Mouse (Mus musculus) ES-Bruce4 (cell line): ENCODE results near the gene Ufl1.

Experiments used
- CTCF ChIP-seq: IDR thresholded peaks from one replicate; pipeline ENCODE4 v1.8.1; 2011; ENCODE audit warnings: low read depth, low read length
- POLR2A ChIP-seq: IDR thresholded peaks from one replicate; pipeline ENCODE4 v1.8.1; 2011; ENCODE audit warnings: low read length; ENCODE audit not compliant: insufficient read depth

GRCm38 (mm10) chr4:25325684-25326220, 44.1 kb upstream of the Ufl1 start:
- TF ChIP-seq CTCF (no peak), POLR2A (no peak)
